Mouse (Mus musculus) frontal cortex, postnatal 25 days (tissue): ENCODE data around the gene Klrg2.

Experiments
- DNase-seq, 2 experiments: peaks; one replicate each; pipeline ENCODE4 v3.0.0; 2022; ENCODE audit warnings: low spot score in 2 of 2

Klrg2 gene

DNA sequence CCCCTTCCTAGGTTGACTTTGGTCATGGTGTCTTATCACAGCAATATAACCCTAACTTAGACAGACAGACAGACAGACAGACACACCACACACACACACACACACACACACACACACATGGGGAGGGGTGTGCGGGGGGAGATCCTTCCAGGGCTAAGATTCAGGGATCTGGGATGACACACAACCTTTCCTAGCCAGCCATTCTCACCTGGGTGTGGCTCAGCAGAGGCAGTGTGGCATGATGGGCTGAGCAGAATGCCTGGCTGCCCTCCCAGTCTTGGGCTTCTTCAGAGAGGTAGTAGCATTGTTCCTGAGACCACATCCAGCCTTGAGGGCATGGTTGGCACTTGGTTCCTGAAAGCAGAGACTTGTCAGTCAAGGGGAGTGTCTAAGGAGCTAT, 7.5 kb downstream of the Klrg2 start:
- DNase-seq = no peak

DNA sequence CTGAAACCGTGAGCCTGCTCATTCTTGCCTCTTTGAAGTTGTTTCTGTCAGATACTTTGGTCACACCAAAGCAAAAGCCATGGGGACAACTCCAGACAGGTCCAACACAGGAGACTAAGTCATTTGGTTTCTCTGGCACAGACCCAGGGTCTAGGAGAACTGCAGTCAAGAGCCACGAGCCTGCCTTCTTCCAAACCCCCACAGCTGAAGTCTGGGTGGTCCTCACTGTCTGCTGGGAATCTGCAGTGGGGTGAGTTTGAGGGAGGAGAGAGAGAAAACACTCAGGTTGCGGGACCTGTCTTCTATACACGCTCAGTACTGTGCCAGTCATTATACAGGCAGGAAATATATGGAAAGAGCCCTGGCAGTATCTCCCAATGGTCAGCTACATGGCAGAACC, 9.6 kb downstream of the Klrg2 start:
- no peak for DNase-seq

DNA sequence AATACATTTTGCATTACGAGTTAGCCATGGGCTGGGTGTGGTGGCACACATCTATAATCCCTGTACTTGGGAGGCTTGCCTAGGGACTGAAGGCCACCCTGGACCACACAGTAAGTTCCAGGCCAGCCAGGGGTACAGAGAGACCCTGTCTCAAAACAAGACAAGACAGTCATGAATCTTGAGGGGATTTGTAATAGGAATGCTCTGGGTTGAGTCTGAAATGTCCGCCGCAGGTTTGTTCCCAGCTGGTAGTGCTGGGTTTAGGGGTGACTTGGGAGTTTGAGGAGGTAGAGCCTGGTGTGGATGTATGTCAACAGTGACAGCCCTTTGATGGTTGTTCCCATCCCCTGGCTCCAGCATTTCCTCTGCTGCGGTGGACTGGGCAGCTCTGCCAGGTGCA, 10.0 kb downstream of the Klrg2 start:
- DNase-seq = no peak

DNA sequence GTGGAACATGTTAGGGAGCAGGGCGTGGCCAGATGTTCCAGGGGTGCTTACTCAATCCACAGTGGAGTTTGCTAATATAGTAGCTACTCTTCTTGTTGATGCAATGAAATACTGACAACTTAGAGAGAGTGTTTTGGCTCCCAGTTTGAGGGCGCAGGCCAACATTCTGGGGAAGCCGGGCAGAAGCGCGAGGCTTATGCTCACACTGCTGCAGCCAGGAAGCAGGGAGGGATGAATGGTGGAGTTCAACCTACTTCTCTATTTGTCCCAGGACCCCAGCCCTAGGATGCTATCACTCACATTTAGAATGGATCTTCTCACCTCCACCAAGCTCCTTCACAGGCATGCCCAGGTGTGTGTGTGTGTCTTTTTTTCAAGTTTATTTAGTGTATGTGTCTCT, 11.0 kb downstream of the Klrg2 start:
- DNase-seq = no peak

DNA sequence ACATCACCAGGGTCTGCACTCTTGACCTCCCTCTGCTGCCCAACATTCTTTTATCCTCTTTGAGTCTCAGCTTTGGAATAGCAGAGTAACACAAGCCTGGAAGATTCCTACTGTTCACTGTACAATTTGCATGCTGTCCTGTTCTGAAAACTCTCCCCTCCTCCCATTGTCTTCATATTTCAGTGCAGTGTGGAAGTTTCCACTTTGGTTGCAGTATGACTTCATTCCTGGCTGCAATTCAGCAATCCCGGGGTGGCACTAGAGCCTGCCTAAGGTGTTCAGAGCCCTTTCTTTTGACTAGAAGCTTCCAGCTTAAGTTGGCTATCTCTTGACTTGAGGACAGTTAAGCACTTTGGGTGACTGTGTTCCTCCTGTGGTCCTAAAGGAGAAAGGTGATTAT, 12.6 kb downstream of the Klrg2 start:
- DNase-seq = no peak

DNA sequence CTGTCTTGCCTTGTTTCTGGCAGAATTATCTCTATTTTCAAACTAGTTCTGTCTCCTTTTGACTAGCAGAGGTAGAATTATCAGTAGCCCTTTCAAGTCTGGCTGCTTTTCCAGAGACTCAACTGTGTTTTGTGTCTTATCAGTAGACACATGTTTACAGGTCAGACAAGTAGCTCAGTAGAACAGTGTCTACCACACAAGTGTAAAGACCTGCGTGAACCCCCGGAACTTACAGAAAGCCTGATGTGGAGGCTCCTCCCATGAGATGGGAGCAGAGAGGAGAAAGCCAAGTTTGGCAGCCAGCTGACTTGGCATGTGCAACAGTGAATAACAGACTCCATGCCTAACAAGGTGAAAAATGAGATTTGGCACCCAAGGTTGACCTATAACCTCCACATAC, 13.6 kb downstream of the Klrg2 start:
- no peak for DNase-seq

DNA sequence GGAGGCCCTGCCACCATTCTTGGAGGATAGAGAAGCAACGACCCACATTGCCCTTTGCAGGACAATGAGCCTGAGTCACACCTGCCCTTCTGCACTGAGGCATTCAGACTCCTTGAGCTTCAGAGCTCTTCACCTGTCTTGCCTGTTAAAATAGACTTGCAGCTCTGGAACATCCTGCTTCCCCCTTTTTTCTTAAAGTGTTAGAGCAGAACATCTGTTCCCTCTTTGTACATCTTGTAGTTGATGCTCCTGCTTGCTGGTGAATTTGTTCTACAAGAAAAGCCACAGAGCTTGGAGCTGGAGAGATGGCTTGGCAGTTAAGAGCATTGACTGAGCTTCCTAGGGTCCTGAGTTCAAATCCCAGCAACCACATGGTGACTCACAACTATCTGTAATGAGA, 14.6 kb downstream of the Klrg2 start:
- DNase-seq = no peak

DNA sequence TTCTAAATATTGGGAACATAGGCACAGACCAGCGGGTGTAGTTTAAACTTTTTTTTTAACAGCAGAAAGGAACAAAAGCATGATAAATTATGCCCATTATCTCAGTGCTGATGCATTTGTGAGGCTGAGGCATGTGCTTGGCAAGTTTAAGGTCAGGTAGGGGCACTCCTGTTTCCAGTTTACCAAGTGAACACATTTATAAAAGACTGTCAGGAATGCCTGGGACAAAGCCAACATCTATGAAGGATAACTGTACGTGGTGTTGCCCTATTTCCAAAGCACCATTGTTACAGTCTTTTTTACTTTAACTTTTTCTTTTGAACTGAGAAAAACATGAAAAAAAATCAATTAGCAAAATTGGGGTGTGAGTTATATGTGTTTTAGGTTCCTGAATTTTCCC, 27.1 kb downstream of the Klrg2 start:
- DNase-seq = no peak

DNA sequence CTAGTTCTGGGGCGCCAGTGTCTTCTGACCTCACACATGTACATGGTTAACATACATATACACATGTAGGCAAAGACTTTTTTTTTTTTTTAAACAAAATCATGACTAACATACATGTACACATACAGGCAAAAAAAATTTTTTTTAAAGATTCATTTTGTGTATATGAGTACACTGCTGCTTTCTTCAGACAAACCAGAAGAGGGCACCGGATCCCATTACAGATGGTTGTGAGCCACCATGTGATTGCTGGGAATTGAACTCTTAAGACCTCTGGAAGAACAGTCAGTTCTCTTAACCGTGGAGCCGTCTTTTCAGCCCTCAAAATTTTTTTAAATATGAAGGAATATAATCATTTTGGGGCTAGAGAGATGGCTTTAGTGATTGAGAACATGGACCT, 39.6 kb downstream of the Klrg2 start:
- no peak for DNase-seq

DNA sequence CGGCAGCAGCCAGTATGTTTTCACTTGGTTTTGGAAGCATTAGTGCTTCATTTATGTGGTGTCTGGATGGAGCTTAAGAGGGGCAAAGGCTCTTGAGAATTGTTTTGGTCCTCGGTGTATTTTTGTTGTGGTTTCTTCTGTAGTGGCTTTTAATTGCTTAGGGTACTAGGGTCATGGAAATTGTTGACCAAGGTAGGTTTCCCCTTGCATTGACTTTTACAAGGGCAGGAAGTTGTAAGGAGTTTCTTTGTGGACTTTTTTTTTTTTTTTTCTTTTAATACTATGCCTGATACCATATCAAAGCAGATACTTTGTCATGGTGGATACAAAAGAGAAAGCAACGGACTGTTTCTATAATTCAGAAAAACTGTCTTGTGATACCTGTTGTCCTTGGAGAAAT, 55.3 kb downstream of the Klrg2 start:
- DNase-seq = no peak

DNA sequence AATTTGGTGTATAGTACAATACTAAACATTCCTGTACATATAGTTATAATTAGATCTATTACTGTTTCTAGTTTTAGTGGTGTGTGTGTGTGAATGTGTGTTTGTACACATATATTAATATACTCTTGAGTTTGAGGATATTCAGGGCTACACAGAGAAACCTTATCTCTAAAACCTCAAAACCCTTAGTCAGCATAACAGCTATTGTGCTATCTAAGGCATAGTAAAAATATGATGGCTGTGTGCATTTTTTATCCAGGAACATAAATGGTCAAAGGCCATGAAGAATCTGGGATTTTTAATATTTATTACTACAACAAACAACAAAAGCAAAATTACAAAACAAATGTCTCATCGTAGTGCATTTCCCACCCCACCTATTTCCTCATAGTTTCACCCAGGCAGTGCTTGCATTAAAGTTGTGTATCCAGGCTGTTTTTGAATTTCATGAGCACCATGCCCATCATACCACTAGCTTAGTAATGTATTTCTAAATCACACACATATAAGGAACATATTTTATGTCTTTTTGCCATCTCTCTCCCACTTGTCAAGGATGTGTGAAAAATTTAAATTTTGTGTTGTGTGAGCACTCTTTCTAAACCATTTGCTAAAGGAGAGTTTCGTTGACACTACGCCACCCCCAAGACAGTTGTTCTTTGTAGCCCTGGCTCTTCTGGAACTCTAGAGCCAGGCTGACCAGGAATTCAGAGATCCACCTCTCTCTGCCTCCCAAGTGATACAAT, 56.8 kb downstream of the Klrg2 start:
- no peak for DNase-seq

DNA sequence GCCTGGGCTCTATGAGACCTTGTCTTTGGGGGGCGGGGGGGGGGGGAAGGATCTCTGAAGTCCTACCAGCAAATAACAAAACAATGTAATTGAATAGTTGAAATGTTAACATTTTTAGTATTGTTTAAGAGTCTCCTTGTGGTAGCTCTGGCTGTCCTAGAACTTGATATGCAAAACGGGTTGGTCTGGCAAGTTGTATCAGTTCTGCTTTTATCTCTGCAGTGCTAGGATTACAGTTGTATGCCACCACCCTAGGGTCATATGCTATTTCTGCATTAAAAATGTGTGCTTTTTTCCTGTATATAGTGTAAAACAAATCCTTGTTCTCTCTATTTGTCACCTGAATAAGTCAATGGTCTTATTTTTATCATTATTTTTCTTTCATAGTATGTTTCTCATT, 60.9 kb downstream of the Klrg2 start:
- no peak for DNase-seq
